Mouse (Mus musculus) gastrocnemius, adult 2 months (tissue): Measurements from ENCODE around the gene Mapkapk5. TPM values are rescaled to one million over a fixed set of nuclear protein-coding genes. Genes with fewer than 3 reads are reported as not detected.
A peak's percentile ranks its signal among the peaks of the same experiment; 100 is the strongest.
"Not testable (repeated sequence)": the region's sequence is repeated elsewhere in the genome, so short reads cannot be mapped to it uniquely, and the experiment has no call there.

Experiments
- DNase-seq: peaks from one replicate; pipeline ENCODE4 v3.0.0; 2022
- H3K27ac ChIP-seq: fragments of 200-600 bp; 2 replicates; pipeline ENCODE4 v1.8.1; 2022; ENCODE audit warnings: mild to moderate bottlenecking
- H3K4me3 ChIP-seq: fragments of 200-600 bp; 2 replicates; pipeline ENCODE4 v1.8.1; 2022; ENCODE audit warnings: mild to moderate bottlenecking, moderate library complexity
- CTCF ChIP-seq: fragments of 200-600 bp; IDR thresholded peaks from 2 replicates; pipeline ENCODE4 v1.8.1; 2022; ENCODE audit warnings: antibody characterized with exemption, mild to moderate bottlenecking, moderate library complexity
- intact Hi-C: fragments of 180-260 bp; cut with DNase I; formaldehyde crosslinking; loops from one replicate; pipeline ENCODE4 v1.15.1; 2025
- total RNA-seq, 2 experiments: library from RNA; stranded (reverse); gene quantifications; 2 replicates each; pipeline ENCODE4 v1.2.3; 2021

Gene Mapkapk5
- total RNA-seq, 2 experiments from 2014 or later, result 100 to 131 TPM

DNA sequence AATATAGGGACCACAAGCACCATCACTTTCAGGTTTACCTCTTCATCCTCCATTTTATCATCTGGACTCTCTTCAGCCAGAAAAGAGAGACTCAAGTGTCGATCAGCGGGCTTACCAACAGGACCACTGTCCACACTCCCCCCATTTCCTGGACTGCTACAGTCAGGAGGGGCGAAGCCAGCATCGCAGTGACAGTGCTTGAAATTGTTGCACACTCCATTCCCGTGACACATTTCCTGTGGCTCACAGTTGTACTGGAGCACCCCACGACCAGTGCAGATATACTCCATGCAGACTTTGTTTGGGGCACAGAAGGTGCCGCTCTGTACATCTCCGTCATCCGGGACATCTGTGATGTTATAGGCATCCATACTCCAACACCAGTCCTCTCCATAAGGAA is 26.7 kb downstream of the Mapkapk5 start:
- Histone ChIP-seq H3K4me3 (no peak overlapping the region), H3K27ac (no peak overlapping the region)
- TF ChIP-seq CTCF, result no peak
- intact Hi-C loops, result no loop called here
- no peak for DNase-seq

DNA sequence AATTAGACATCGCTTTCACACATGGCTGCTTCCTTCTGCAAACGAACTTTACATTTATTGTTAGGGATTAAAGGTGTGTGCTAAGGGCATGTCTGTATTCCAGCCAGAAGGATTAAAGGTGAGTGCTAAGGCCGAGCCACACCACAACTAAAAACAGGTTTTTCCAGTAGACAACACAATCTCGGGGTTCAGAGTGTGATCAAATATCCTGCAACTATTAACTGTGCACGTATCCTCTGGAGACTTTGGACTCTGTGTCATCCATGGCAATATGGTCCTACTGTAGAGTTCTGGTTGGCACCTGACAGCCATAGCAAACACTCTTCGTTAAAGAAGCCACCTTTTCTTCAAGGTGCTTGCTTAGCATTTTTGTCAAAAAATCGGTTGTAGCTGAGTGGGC is 35.7 kb downstream of the Mapkapk5 start:
- intact Hi-C loops, result no loop called here
- Histone ChIP-seq H3K4me3 (no peak overlapping the region), H3K27ac (no peak overlapping the region)
- TF ChIP-seq CTCF, result no peak
- DNase-seq, result no peak

DNA sequence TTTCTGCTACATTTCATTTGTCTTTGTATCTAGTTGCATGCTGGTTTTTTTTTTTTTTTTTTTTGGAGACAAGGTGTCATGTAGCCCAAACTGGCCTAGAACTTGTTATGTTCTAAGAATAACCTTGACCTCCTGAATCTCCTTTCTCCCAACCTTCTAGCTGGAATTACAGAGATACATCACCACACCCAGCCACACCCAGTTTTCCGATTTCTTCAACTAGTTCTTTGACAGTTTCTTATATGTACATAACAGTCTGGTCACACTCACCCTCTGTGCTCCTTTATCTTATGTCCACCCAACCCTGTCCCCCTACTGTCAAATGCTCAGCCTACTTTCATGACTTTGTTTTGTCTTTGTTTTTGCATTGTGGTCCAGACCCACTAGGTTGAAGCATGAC is 38.9 kb downstream of the Mapkapk5 start:
- H3K4me3 ChIP-seq, result no peak overlapping the region
- H3K27ac ChIP-seq, result no peak overlapping the region
- no peak for TF ChIP-seq CTCF
- intact Hi-C loops, result no loop called here
- no peak for DNase-seq

DNA sequence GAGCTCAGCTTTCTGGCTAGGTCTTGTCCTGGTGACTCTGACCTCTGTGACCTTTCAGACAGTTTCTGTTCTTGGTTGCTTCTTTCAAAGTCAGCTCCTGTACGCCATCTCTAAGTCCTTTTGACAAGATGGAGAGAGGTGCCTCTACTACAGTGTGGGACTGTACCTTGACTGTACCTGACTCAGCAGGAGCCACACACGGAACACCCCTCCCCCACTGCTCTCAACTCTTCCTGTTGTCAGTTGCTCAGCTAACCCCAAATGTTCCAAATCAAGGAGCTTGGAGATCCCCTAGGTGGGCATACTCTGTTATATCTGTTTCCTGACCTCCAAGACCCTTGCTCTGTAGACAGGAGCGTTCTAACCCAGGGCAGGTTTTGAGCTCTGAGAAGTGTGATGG is 42.5 kb downstream of the Mapkapk5 start, which contains the start of gene Adam1b:
TSS of gene Adam1b (minus strand) at position 205 of the 400 bp plus-strand sequence.
- Histone ChIP-seq H3K27ac (no peak within 1 kb of the TSS), H3K4me3 (no peak within 1 kb of the TSS)
- intact Hi-C loops, result no loop called here
- DNase-seq, result no peak
- no peak for TF ChIP-seq CTCF

DNA sequence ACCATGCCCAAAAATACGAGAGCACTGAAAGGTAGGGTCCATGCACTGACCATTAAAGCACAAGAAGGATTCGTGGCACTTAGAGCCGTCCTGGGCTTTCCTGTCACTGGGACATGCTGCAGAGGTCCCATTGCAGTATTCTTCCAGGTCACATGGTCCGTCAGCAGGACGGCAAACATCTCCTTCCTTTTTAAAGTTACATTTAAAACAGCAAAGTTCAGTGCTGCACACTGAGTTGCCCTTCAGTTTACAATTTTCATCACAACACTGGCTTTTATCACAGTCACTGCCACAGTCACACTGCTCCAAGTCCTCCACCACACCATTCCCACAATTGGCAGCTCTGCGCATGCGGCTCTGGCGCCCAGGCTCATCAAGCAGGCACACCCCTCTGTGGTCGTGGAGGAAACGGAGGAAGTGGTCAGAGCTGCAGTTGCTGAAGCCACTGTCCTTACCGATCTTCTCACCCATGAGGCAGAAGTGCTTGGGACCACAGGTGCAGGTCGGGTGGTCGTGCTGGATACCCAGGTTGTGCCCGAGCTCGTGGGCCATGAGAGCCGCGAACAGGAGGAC is 44.2 kb downstream of the Mapkapk5 start:
- H3K27ac ChIP-seq, result not testable (repeated sequence)

DNA sequence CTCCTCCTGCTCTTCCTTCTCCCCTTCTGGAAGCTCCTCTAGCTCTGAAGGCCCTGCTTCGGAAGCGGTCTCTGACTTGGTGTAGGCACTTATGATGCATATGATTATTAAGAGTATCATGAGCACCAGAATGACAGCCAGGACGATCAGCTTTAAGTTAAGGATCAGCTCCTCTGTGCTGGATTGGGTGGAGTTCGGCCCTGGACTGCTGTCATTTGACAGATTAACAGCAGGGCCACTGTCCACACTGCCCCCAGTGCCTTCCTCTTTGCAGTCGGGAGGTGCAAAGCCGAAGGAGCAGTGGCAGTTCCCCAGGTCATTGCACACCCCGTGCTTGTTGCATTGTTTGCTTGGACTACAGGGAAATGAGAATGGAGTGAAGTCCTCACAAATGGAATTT is 45.0 kb downstream of the Mapkapk5 start:
- TF ChIP-seq CTCF, result no peak

More for the DNA sequence above, 44.2 kb downstream of the Mapkapk5 start:
- peak overlapping the region; percentile 29; the same call in 1 of the 2 replicates for H3K4me3 ChIP-seq
- DNase-seq, intact Hi-C loops: not testable (repeated sequence)

DNA sequence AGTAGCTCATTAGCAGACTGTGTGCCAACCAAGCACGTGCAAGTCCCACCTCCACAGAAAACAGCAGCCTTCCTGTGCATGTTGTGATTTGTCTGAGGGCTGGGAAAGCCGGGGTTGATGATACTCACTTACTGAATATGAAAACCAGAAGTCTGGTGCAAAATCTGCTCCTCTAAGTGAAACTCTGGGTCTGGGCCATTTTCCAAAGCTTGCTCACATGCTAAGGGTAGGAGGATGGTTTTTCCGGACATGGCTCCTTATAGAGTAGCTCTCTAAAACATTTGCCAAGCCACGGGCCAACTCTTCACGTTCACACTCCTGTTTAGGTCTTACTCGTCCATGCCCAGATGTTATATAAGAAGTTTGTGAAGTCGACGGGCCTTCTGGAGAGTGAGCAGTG is 52.4 kb downstream of the Mapkapk5 start:
- no peak for DNase-seq
- intact Hi-C loops, result no loop called here
- Histone ChIP-seq H3K27ac (no peak overlapping the region), H3K4me3 (no peak overlapping the region)
- no peak for TF ChIP-seq CTCF

More for the DNA sequence above, 45.0 kb downstream of the Mapkapk5 start:
- intact Hi-C loops, result no loop called here
- Histone ChIP-seq H3K4me3 (no peak overlapping the region), H3K27ac (no peak overlapping the region)
- DNase-seq, result no peak

DNA sequence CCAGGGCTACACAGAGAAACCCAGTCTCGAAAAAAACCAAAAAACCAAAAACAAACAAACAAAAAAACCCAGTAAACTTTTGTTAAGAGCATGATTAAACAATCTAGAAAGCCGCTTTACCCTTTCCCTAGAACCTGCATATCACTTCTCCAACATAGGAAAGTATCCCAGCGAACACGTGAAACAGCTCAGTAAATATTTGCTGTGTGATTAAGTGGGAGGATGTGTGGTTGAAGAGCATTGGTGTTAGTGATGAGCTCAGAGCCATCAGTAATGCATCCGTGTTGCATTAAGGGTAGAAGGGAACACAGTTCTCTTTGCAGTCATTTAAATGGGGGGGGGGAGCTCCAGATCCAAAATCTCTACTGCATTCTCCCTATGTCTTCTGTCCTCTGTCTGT is 60.9 kb downstream of the Mapkapk5 start:
- no peak for DNase-seq
- no peak for TF ChIP-seq CTCF
- Histone ChIP-seq H3K27ac (no peak overlapping the region), H3K4me3 (no peak overlapping the region)
- intact Hi-C loops, result loop anchor here (1.0 kb wide), 1 partner anchor 22 kb away; no protein-coding TSS in a partner anchor

DNA sequence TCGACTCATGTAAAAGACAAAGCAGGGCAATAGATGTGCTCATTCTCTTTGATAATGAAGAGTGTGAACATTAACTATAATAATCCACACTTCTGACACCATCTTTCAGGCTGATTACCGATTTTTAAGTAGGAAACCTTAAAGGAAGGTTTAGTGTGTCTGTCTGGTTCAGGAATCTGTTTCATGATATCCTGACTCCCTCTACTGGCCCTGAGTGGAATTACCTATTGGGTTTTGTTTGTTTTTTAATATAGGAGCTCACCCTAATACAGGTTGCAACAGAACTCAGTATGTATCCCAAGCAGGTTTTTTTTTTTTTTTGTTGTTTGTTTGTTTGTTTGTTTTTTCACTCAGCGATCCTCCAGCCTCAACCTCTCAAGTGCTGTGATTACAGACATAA is 68.0 kb downstream of the Mapkapk5 start:
- no peak for DNase-seq
- Histone ChIP-seq H3K4me3 (no peak overlapping the region), H3K27ac (no peak overlapping the region)
- intact Hi-C loops, result loop anchor here (2.0 to 5.0 kb wide), 2 partner anchors 27 to 35 kb away; partner anchors contain the start of gene Tmem116
- TF ChIP-seq CTCF, result peak; percentile 80

DNA sequence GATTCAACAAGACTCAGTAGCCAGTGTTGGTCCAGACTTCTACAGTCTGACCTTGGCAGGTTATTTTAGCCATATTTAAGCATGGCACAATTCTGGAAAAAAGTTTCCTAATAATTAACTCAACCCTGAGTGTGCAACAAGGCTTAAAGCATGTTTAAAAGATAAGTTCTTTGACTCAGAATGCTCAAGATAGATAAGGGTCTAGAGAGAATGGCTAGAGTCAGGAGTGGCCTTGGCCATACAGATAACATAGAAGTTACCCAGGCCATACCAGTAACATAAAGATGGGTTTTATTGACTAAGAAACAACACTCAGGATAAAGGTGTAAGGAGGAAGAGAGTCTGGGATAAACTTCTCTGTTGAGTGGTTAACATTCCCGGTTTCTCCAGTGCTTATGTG is 69.7 kb downstream of the Mapkapk5 start:
- Histone ChIP-seq H3K27ac (no peak overlapping the region), H3K4me3 (no peak overlapping the region)
- DNase-seq, result no peak
- intact Hi-C loops, result loop anchor here (2.0 to 5.0 kb wide), 2 partner anchors 25 to 34 kb away; partner anchors contain the start of gene Tmem116
- no peak for TF ChIP-seq CTCF

Other genes with a start within 250 kb of the Mapkapk5 start
- 10 to 100 TPM; 36.8 to 37.0 TPM for gene Trafd1, start 160.3 kb downstream of the Mapkapk5 start, total RNA-seq
- 10 to 100 TPM; 26.9 to 33.3 TPM for gene Naa25, start 148.0 kb downstream of the Mapkapk5 start, total RNA-seq
- 1 to 10 TPM; 7.0 to 8.3 TPM for gene Tmem116, start 94.0 kb downstream of the Mapkapk5 start, total RNA-seq
- 10 to 100 TPM; 32.2 to 39.4 TPM for gene Erp29, start 93.4 kb downstream of the Mapkapk5 start, total RNA-seq
- not detected for gene Adam1b, start 42.5 kb downstream of the Mapkapk5 start, total RNA-seq
- 1 to 10 TPM; 2.0 to 3.0 TPM for gene Adam1a, start 423 bp downstream of the Mapkapk5 start, total RNA-seq
- not detected for gene Gm42878, start 423 bp downstream of the Mapkapk5 start, total RNA-seq
- gene Aldh2, start 47.9 kb upstream of the Mapkapk5 start, total RNA-seq, result 100 to 1,000 TPM; 116 to 287 TPM
- 10 to 100 TPM; 23.3 to 34.5 TPM for gene Acad12, start 73.0 kb upstream of the Mapkapk5 start, total RNA-seq
- 10 to 100 TPM in 1 of 2 experiments, 1 to 10 TPM in 1; 9.1 to 14.9 TPM for gene Acad10, start 114.6 kb upstream of the Mapkapk5 start, total RNA-seq
- gene Brap, start 114.7 kb upstream of the Mapkapk5 start, total RNA-seq, result 10 to 100 TPM; 31.5 to 35.5 TPM
- 100 to 1,000 TPM in 1 of 2 experiments, 10 to 100 TPM in 1; 94.6 to 117 TPM for gene Atxn2, start 165.4 kb upstream of the Mapkapk5 start, total RNA-seq